Comparison of ENCODE assay signal across 22 mouse cellular contexts in genomic region chr1:165943270-165943669, GRCm38 (mm10).
"Had no signal": no experiment of that assay in that cellular context is flagged by ENCODE, and none has a peak within 500 bp of the region (broad histone marks: within the 10 kb centered on the region; RNA-seq: fewer than 3 reads in every experiment).

No protein-coding gene starts in this region.

- ATAC-seq: liver, postnatal 0 days; lung, postnatal 0 days; midbrain, embryonic 15.5 days had no signal

- H3K36me3 ChIP-seq: limb, embryonic 12.5 days; limb, embryonic 15.5 days; midbrain, embryonic 12.5 days; midbrain, embryonic 15.5 days; neural tube, embryonic 12.5 days; neural tube, embryonic 15.5 days; stomach, embryonic 15.5 days had no signal

- H3K27me3 ChIP-seq: limb, embryonic 12.5 days; limb, embryonic 15.5 days; midbrain, embryonic 12.5 days; midbrain, embryonic 15.5 days; neural tube, embryonic 12.5 days; neural tube, embryonic 15.5 days; stomach, embryonic 15.5 days had no signal

- H3K4me1 ChIP-seq: limb, embryonic 12.5 days; limb, embryonic 15.5 days; neural tube, embryonic 15.5 days; stomach, embryonic 15.5 days had no signal

- H3K4me2 ChIP-seq: limb, embryonic 12.5 days; limb, embryonic 15.5 days; liver, embryonic 11.5 days; lung, embryonic 14.5 days; midbrain, embryonic 12.5 days; midbrain, embryonic 15.5 days; neural tube, embryonic 12.5 days; neural tube, embryonic 15.5 days; stomach, embryonic 15.5 days had no signal

- H3K9me3 ChIP-seq: limb, embryonic 12.5 days; limb, embryonic 15.5 days; midbrain, embryonic 12.5 days; midbrain, embryonic 15.5 days; neural tube, embryonic 12.5 days; neural tube, embryonic 15.5 days; stomach, embryonic 15.5 days had no signal

- H3K4me3 ChIP-seq: limb, embryonic 12.5 days; limb, embryonic 15.5 days; midbrain, embryonic 12.5 days; midbrain, embryonic 15.5 days; neural tube, embryonic 12.5 days; neural tube, embryonic 15.5 days; stomach, embryonic 15.5 days had no signal

- H3K9ac ChIP-seq: limb, embryonic 12.5 days; limb, embryonic 15.5 days; liver, embryonic 14.5 days; liver, postnatal 0 days; lung, embryonic 14.5 days; midbrain, embryonic 12.5 days; midbrain, embryonic 15.5 days; neural tube, embryonic 12.5 days; neural tube, embryonic 15.5 days; stomach, embryonic 15.5 days had no signal

- DNase-seq: kidney, postnatal 10 days; kidney, postnatal 36 days; left cerebral cortex, postnatal 4 days; liver, postnatal 0 days; lung, embryonic 14.5 days; right cerebral cortex, adult 18-20 months; right cerebral cortex, postnatal 14 days; right cerebral cortex, postnatal 4 days; spleen, adult 18-20 months; thymus, adult 18-20 months; thymus, postnatal 36 days had no signal

- H3K27ac ChIP-seq: limb, embryonic 12.5 days; limb, embryonic 15.5 days; liver, embryonic 14.5 days; macrophage; midbrain, embryonic 12.5 days; midbrain, embryonic 15.5 days; neural tube, embryonic 12.5 days; neural tube, embryonic 15.5 days; stomach, embryonic 15.5 days had no signal
